Mouse (Mus musculus) cerebellum, adult 11-12 months (tissue): ENCODE measurements around the gene Adgrg5.

Source experiments
- DNase-seq: peaks from one replicate; pipeline ENCODE4 v3.0.0; 2022

Gene Adgrg5

DNA sequence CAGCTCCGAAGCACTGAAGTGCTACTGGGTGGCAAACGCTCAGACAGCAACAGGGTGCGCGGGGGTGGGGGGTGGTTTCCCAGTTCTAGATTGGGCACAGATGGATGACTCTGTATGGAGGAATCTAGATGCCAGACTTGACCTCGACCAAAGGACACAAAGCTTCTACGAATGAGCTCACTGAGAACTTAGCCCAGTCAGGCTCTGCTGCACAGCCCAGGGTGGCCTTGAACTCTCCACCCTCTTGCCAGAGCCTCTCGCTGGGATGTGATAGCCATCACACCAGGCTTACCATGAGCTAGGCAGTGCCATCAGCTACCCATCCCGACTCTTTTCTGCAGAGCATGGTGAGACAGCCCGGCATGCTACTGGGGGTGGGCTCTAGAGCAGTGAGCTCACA lies 50.3 kb downstream of the Adgrg5 start:
- no peak for DNase-seq

DNA sequence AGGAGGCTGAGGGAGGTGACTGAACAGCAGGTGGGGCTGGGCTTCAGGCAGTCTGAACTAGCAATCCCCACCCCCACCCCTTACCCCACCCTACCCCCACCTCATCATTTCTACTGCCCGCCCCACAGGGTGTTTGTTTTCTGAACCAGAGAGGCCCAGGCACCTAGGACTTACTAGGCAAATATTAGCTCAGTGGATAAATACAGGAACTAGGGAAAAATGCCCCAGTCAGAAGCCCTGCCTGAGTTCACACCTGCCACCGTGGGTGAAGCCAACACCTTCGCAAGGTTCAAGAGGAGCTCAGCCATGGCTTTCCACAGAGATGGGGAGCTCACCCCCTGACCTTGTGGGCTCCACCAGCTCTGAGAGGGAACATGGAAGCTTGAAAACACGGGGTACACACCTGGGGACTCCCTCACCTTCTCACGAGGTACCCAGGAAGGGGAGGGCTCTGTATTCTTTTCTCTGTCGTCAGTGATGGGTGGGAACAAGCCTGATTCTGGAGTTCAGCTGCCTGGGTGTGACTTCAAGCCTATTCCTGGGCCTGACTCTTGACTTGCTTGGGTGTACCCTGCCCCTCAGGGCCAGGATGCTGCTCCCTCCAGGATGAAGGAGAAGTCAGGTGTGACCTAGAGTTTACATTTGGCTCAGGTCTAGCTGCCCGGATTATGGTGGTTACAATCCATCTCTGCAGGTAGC lies 51.1 kb downstream of the Adgrg5 start, which contains the start of gene Adgrg1:
TSS of gene Adgrg1 (plus strand) at position 285 of the 699 bp plus-strand sequence.
- DNase-seq, result no peak

DNA sequence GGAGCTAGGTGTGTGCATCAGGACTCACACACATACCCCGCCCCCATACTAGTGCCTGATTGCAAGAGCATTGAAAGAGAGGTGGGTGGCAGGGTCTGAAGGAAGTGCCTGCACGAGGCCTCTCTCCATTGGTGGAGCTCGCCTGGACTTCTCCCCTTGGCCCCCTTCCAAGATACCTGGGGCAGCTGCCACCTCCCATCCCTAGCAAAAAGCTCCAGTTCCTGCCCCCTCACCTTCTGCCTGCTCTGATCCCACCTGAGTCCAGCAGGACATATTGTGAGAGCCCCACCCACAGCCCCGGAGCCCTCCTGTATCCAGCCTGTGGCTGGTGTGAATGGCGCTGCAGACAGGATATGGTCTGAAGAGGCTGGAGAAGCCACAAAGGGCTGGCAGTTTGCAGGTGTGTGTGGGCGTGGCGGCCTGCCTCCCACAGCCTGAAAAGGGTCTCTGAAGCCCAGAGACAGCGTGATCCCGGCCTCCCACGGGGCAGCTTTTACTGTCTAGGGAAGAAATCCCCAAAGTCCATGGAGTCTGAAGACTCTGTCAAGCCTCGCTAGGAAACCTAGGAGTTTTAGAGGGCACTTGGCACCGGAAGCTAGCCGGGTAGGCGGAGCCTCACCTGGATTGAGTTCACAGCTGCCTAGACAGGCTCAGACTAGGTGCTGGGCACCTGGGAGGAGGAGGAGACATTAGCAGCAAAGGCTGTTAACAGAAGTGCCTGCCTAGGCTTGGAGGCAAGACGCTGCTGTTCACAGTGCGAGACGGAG lies 53.3 kb downstream of the Adgrg5 start:
- DNase-seq, result no peak

DNA sequence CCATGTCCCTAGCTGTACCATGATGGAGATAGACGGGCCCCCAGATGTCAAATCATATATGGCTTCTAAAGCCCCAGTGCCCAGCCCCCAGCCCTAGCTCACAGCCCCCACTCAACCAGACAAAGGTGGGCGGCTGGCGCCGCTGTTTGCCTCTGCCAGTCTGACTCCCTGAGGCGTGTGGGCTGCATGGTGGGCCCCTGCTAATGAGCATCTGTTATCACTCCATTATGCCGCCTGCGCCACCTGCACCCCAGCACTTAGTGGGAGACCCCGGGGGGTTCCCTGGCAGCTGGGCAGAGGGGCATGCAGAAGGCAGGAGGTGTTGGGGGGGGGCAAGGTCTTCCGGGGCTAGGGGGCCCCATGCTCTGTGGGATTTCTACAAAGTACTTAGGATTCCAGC lies 54.6 kb downstream of the Adgrg5 start:
- DNase-seq, result no peak

DNA sequence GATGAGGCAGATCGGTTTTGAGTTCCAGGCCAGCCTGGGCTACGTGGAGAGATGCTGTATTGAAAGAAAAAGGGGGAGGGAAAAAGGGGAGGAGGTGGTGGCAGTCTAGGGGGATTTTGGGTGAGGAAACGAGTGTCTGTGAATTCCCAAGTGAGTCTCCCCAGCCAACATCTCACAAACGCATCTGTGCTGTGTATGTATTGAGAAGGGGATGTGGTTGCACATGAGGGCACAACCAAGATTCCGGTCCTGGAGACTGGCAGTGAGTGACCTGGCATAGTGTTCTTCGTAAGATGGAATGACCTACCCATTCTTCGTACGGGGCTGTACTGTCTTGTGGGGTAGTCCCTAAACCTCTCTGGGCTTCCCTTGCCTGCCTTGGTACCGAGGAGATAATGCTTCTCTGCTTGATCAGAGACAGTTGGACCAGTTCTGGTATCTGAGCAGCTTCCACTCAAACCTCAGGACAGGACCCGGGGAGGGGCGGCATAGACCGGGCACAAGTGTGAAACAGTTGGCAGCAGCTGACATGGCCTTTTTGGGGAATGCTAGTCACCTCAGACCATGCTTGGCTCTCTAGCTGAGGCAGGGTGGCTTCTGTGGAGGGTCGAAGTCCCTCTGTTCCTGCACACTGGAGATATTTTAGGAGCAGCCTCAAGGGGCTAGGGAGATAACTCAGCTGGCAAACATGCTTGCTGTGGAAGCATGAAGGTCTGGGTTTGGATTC lies 55.3 kb downstream of the Adgrg5 start:
- no peak for DNase-seq

DNA sequence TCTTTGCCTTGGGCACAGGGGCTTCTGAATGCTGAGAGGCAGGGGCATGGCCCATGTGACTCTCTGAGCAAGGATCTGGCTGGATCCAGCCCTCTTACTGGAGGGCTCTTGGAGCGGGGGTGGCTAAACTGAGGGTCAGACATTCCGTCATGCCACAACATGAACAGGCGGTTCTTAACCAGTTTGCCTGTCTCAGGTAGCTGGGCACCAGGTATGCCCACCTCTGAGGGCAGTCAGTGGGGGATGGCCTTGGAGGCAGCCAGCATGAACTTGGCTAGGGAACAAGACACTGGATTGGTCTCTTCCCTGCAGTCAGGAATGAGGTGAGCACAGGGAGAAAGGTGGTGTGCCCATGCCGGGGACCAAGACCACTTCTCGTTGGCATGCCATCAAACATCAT lies 56.7 kb downstream of the Adgrg5 start:
- no peak for DNase-seq

DNA sequence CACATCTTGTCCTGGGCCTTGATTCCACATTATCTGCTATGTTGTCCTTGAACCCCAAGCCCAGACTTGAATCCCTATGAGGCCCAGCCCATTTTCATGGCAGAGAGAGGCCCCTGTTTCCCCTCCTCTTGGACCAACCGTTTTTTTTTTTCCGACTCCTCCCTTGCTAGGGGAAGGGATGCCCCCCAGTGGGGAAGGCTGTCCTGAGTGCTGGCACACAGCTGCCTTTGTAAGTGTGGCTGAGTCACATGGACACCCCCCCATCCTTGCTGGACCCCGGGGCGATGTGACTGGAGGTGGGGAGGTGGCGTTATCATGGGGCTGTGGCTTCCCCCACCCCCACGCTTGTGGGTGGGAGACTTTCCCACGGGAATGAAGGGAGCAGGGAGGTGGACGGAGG lies 57.5 kb downstream of the Adgrg5 start:
- no peak for DNase-seq

DNA sequence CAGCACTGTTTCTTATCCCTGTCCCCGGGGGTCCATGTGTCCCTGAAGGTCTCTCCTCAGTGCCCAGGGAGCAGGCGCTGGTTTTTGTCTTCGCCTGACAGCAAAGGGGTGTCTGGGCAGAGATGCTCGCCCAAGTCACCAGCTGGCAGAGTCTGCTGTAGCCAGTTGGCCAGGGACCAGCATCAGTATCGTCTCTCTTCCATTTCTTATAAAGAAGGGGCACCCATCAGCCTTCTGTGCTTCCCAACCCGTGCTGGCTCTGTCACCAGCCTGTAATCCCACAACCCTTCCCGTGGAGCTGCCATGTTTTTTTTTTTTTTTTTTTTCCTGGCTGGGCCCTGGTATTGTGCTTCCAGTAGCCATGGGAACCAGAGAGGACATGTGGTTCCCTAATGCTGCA lies 58.4 kb downstream of the Adgrg5 start:
- DNase-seq, result no peak

DNA sequence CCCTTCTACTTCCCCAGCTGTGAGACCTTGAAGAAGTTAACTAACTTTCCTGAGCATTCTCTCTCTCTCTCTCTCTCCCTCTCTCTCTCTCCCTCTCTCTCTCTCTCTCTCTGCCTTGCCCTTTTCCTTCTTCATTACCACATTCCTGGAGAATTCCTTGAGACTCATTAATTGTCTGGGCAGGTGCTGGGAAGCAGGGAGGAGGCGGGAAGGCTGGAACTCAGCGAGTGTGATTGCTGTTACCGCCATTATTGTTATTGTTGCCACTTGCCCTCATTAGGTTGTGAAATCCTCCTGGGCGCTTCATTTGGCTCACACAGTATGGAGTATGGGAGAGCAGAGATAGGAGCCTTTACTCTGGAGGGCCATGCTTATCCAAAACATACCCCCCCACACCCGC lies 59.7 kb downstream of the Adgrg5 start:
- no peak for DNase-seq

DNA sequence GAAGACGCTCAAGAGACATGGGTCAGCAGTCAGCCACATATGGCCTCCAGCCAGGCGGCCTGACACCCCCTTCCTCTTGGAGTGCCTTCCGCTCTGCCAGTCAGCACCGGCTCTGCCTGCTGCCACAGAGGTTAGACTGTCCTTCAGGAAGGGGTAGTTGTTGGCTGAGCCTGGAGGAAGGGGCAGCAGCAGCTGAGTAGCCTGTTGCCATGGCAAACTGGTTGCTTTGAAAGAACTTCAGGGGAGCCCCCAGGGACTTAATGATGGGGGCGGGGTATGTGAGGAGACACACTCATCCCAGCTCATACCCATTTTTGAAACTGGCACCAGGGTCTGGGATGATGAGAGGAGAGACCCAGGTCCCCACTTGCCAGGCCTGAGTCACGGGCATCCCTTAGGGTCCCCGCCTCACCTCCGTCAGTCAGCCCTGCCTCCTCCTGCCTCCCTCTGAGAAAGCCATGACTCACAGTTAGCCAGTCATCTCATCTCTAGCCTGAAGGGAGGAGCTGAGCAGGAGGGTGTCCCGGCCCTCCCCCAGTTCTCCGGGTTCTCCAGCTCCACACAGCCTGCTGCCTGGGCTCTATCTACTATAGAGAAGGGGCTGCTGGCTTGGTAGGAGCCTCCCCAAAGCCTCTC lies 60.5 kb downstream of the Adgrg5 start:
- peak; percentile 38 for DNase-seq

DNA sequence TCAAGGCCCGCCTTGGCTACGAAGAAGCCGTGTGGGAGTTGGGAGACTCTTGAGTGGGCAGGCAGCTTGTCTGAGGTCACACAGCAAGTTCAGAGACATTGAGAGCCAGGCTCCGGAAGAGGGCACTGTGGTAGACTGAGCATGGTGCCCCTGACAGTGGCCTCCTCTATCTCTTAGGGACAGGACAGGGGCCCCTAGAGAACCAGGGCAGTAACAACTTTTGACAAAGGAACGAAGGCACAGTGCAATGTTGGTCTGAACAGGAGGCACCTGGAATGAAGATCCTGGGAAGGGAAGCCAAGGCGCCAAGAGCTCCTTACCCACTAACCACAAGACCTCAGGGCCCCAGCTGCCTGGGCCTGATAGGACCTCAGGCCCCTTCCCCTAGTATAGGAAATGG lies 61.5 kb downstream of the Adgrg5 start:
- no peak for DNase-seq

DNA sequence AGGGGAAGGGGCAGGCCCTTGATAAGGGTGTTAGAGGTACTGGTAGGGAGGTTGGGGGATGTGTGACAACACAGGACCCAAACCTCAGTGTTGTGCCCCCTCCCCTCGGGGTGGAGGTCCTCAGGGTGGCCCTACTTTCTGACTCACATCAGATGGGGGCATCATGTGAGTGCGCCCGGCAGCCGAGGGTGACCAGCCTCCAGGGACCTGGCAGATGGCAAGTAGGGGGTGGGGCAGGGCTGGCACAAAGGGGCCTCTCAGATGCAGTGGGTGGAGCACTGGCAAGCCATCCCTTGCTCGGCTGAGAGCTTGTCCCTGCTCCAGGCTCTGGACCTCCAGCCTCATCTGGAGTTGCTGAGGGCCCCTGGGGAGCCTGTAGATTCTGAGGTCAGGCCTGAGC lies 63.2 kb downstream of the Adgrg5 start:
- peak; percentile 42 for DNase-seq

DNA sequence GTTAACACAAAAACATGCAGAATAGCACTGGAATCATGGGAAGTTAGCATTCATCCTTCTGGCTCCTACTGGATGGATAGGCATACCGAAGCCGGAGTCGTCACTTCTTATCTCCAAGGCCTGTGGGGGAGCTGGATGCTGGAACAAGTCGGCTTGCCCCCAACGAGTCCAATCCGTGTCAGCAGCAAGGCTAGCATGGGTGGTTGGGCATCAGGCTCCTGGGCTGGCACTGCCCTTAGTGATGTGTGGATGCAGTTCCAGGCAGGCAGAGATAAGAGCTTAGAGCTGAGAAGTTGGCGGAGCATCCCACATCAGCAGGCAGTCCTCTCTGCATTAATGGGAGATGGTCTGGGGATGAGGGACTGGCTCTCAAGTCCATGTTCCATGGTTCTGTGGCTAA lies 64.1 kb downstream of the Adgrg5 start:
- no peak for DNase-seq

DNA sequence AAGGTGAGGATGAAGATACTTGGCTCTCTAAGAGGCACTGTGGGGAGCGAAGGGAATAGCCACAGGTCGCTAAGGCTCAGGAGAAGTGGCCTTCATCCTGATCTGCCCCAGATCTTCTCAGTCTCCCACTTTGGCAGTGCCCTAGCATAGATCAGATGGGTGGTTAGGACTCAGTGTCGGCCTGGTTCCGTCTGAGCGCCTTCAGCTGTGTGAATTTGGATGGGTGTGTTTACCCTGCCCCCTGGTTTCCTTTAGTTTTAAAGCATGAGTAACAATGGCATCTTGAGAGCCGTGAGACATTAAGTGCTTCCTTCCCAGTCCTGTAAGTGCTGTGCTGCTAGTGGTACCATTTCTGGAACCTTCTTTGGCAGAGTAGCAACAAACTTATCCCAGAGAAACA lies 65.1 kb downstream of the Adgrg5 start:
- DNase-seq, result no peak

DNA sequence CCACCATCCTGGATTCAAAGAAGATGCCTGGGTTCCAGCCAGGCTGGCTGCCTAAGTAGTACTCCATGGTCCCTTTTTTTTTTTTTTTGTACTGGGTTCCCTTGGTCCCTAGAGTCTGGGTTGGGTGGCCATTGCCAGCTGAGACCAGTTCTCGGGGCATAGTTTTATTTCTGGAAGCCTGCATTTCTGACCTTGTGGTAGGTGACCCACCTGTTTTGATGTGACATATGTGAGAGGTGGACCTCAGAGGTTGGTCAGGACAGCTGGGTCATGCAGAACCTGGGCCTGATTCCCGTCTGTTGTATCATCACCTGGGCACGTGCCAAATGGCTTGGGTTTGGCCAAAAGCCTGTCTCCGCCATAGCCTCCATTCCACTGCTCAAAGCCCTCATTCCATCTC lies 66.2 kb downstream of the Adgrg5 start:
- peak; percentile 66 for DNase-seq

DNA sequence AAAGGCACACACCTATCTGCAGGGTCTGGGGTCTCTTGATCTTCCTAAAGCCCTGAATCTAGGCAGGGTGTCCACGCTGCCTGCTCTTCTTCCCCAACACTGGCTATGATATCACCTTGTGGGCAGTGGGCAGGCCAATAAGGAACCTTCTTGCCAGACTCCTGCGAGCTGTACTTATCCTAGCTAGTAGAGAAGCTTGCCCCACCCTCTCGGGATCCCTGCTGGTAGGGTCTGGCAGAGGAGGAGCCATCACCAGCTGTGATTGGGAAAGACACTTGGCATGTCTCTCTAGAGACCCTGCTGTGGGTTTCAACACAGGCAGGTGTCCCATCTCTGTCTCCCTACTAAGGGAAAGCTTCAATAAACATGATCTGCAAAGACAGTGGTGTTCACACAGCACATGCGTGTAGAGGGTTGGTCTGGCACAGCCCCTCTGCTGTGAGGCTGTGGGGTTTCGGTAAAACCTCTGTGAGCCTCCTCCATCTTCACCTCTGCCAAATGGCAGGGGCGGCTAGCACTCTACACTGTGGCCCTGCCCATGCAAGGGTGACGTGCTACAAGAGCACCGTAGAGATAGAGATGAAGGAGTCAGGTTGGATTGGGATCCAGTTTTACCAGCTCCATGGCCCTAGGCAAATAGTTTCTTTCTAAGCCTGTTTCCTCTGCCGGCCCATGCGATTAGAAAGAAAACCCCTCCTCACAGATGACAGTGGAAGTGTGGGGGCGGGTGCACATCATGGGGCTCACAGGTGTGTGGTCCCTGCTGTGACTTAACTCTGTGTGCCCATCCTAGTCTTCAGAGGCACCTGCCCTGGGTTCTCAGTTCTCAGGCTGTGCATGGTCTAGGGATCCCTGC lies 67.3 kb downstream of the Adgrg5 start:
- no peak for DNase-seq

DNA sequence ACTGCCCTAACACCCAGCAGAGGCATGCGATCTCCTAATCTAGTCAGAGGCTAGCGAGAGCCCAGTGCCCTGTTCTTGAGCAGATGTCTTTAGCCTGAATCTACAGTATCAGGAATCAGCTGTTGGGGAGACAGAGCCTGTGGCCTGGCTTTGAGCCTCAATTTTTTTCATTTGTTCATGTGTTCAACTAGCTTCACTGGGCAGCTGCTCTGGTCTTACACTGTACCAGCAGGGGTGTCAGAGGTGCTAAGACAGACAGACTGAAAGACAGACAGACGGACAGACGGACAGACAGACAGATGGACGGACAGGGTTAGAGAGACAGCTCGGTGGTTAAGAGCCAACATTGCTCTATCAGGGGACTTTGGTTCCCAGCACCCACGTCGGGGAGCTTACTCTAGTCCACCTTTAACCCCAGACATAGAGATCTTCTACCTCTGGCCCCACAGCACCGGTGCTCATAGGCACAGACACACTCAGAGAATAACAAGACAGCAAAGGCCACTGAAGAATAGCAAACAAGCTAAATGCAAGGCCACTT lies 68.0 kb downstream of the Adgrg5 start:
- no peak for DNase-seq

DNA sequence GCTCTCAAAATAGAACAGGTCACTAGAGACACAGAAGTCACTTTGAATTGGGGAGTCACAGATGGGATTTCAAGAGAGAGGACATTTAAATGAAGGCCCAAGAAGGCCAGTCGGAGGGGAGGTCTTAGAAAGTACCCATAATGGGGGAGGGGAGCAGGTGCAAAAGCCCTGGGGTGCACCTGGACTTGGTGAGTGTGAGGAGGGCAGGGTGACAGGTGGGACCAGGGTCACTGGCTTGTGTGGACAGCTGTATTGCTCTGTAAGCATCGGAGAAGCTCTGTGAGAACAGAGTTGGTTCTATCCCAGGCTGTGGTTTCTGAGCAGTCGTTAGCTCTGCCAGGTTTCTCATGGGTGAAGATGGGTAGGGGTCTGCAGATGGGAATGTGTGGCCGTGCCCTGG lies 68.5 kb downstream of the Adgrg5 start:
- DNase-seq, result no peak

DNA sequence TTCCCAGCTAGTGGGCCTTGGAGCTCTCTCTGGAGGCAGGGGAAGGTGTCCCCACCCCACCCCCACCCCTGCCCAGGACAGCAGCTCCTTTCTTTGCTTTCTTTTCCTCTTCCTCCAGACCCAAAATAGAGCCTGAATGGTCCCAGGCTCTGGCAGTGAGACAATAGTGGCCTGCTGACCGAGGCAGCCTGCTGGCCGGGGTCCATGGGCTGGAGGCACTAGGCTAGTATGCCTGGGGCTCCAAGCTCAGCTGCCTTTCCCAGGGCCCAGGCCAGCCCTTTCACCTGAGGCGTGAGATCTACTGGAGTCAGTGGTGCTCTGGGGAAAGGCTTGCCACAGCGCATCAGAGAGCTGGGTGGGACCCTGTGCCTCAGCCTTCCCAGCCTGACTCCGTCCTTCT lies 69.0 kb downstream of the Adgrg5 start:
- peak; percentile 51 for DNase-seq
